Mouse (Mus musculus) megakaryocyte, adult 5-6 weeks (primary cell): ENCODE results near the gene Ppp1r1a. TPM values are rescaled to one million over a fixed set of nuclear protein-coding genes. Genes with fewer than 3 reads are reported as not detected.

ENCODE experiments used
- ATAC-seq: 2 replicates; pipeline ENCODE4 v1.8.0; 2016; ENCODE audit warnings: mild to moderate bottlenecking, inconsistent platforms; ENCODE audit not compliant: poor library complexity, severe bottlenecking
- total RNA-seq, 2 experiments: library from RNA; stranded (forward) in 1 of 2; stranded (reverse) in 1 of 2; fragments of 153-499, 151-499 nt in 1 of 2; fragments of 221-1000, 200-1000 nt in 1 of 2; gene quantifications; 2 replicates each; pipeline versions ENCODE4 v1.2.3 to v1.2.4; 2015 to 2017

Ppp1r1a gene
- total RNA-seq, 2 experiments from 2014 or later, result not detected

GRCm38 (mm10) chr15:103518600-103519385 is 19.0 kb downstream of the Ppp1r1a start:
- no peak for ATAC-seq

GRCm38 (mm10) chr15:103514914-103515313 is 22.9 kb downstream of the Ppp1r1a start:
- peak; percentile 30; the same call in 1 of the 2 replicates for ATAC-seq

GRCm38 (mm10) chr15:103514119-103514518 is 23.7 kb downstream of the Ppp1r1a start:
- peak; percentile 27; the same call in 1 of the 2 replicates for ATAC-seq

GRCm38 (mm10) chr15:103513621-103514031 is 24.2 kb downstream of the Ppp1r1a start:
- no peak for ATAC-seq

GRCm38 (mm10) chr15:103511652-103512051 is 26.2 kb downstream of the Ppp1r1a start:
- no peak for ATAC-seq

- ATAC-seq, result no peak
Observed at GRCm38 (mm10) chr15:103509317-103509716, 28.5 kb downstream of the Ppp1r1a start.

- no peak for ATAC-seq
Observed at GRCm38 (mm10) chr15:103503660-103504059, 34.1 kb downstream of the Ppp1r1a start.

GRCm38 (mm10) chr15:103503251-103503600 is 34.6 kb downstream of the Ppp1r1a start:
- no peak for ATAC-seq

GRCm38 (mm10) chr15:103502435-103503250 is 35.2 kb downstream of the Ppp1r1a start, which contains the start of gene Pde1b:
TSS of gene Pde1b (plus strand) at chr15:103503034.
- peak; percentile 75 for ATAC-seq

GRCm38 (mm10) chr15:103501186-103501585 is 36.6 kb downstream of the Ppp1r1a start:
- ATAC-seq, result no peak

GRCm38 (mm10) chr15:103500723-103501122 is 37.1 kb downstream of the Ppp1r1a start:
- ATAC-seq, result no peak

GRCm38 (mm10) chr15:103498157-103498556 is 39.6 kb downstream of the Ppp1r1a start:
- no peak for ATAC-seq

- no peak for ATAC-seq
Observed at GRCm38 (mm10) chr15:103496204-103497140, 41.3 kb downstream of the Ppp1r1a start.

GRCm38 (mm10) chr15:103488336-103488735 is 49.5 kb downstream of the Ppp1r1a start:
- no peak for ATAC-seq

- ATAC-seq, result peak; percentile 73
Observed at GRCm38 (mm10) chr15:103486658-103487057, 51.1 kb downstream of the Ppp1r1a start.

- no peak for ATAC-seq
Observed at GRCm38 (mm10) chr15:103485106-103485505, 52.7 kb downstream of the Ppp1r1a start.

GRCm38 (mm10) chr15:103484490-103484889 is 53.3 kb downstream of the Ppp1r1a start:
- ATAC-seq, result no peak

GRCm38 (mm10) chr15:103482488-103482887 is 55.3 kb downstream of the Ppp1r1a start:
- no peak for ATAC-seq
